Mouse (Mus musculus): ENCODE data around the gene Pomgnt1.

GRCm38 (mm10) chr4:116141736-116142135 lies 18.1 kb downstream of the Pomgnt1 start:
- TF ChIP-seq CTCF (conservative IDR thresholded peaks at IDR 0.05 in 1 of 2, IDR thresholded peaks at IDR 0.05 in 1 of 2; ENCODE audit: low read depth in 2 of 2, low read length in 2 of 2) (no peak), POLR2A (IDR thresholded peaks at IDR 0.05; ENCODE audit: low read depth, low read length) (no peak), EP300 (IDR thresholded peaks at IDR 0.05; ENCODE audit: low read length) (no peak)

All from CH12.LX (cell line).